Mouse (Mus musculus) ovary, postnatal 14 days (tissue): ENCODE measurements around the gene Gm15446.
"Not testable (repeated sequence)": the region's sequence is repeated elsewhere in the genome, so short reads cannot be mapped to it uniquely, and the experiment has no call there.

Source experiments
- DNase-seq: peaks from one replicate; pipeline ENCODE4 v3.0.0; 2022; ENCODE audit warnings: low spot score

The Gm15446 gene

DNA sequence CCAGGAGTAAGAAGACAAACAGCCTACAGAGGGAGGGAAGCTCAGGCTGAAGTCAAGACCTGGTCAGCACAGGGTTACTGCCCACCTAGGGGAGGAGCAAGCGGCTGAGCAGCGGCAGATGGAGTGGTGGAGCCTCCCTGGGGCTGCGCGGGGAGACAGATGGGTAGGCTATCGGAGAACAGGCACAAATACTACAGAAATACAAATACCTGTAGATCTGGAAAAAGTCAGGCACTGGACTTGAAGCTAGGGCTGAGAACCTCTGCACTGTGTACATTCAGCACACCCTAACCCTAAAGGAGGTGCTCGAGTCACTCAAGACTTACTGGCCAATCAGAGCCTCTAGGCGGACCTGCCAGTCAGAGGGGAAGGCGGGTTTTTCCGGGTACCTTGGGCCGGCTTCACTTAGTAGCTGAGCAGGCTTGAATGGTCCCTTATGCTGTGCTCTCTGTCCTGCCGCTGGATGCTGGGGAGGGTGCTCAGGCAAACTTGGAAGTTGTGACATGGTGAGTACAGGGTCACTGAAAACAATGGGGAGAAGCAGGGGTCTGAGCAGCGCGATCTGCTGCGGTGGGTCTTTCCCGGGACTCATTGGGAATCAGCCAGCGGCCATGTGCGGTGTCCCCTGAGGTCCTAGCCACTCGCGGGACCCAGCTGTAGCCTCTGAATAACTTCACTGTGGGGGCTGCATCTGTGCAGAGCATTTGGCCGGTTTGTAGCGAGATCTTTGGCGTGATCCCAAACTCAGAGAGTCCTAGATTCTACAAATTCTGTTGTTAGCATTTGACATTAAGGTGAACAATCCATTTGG is at the start of gene Gm15446:
Gm15446 (plus strand) TSS at position 140 of the 811 bp plus-strand sequence.
- peak; percentile 79 for DNase-seq

DNA sequence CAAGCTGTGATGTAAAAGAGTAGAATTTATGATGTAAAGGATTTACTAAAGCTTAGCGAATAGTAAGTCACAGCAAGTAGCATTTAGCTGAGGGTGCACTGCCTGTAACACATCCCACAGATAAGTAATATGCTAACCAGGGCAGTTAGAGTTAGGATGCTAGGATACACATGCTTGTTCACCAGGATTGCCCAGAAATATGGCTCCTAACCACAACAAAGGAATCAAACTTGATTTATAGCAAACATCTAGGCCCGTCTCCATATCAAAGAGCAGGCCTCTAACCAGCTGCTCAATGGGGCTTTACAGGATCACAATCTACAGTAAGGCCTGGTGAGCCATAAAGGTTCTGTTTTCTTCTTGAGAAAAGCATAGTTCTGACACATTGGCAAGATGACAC is 929 bp downstream of the Gm15446 start:
- not testable (repeated sequence) for DNase-seq

DNA sequence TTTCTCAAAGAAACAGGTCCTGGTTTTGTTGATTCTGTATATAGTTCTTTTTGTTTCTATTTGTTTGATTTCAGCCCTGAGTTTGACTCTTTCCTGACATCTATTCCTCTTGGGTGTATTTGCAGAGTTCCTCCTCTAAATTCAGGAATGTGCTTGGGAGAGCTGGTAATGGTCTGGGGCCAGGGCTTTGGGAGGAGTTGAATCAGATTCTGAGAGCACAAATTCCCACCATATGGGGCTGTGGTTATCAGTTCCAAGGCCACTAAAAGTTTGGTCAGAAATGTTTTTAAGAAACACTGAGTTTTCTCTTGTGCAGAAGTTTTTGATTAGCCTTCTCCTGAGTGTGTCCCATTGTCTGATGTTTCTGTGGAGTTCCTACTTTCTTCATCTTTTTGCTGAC is 1.7 kb downstream of the Gm15446 start:
- no peak for DNase-seq

DNA sequence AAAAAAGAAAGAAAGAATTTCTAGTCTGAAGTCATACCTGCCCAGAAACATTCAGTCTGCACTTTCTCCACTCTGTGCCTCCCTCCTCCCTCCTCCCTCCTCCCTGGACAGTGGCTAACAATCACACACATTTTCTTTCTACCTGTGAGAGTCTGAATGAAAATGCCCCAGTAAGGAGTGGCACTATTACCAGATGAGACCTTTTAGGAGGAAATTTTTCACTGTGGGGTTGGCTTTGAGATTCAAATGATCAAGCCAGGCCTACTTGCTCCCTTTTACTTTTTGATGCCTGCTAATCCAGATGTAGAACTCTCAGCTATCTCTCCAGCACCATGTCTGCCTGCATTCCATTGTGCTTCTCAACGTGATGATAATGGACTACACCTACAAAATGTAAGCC is 27.1 kb downstream of the Gm15446 start:
- DNase-seq, result no peak

DNA sequence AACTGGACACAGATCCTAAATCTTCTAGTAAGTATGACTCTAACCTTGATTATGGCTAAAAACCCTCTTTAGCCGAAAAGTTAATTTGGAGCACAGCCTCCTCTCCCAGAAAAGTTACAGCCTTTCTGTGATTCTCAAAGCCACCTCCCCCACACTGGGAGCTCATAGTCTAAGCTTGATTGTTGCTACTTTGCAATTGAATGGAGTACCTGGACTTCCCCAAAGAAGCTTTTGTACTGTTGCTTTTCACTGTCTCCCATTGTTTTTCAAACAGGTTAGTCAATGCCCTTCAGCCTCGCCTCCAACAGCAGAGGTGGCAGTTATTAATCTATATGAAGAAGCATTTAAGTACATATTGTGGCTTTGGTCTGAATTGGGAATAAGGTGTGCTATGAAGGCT is 57.5 kb downstream of the Gm15446 start:
- DNase-seq, result not testable (repeated sequence)
